Mouse (Mus musculus) CD4-positive, CD25-positive, alpha-beta regulatory T cell, adult 4 months (primary cell): ENCODE data around the gene Olfr874. TPM values are rescaled to one million over a fixed set of nuclear protein-coding genes. Genes with fewer than 3 reads are reported as not detected.
"Not testable (repeated sequence)": the region's sequence is repeated elsewhere in the genome, so short reads cannot be mapped to it uniquely, and the experiment has no call there.

Source experiments
- ATAC-seq: one replicate; pipeline ENCODE4 v1.8.0; 2017
- polyA plus RNA-seq, 2 experiments: library from polyadenylated mRNA; unstranded; fragments of 100-300 nt; shearing (Covaris generic); gene quantifications; one replicate each; pipeline ENCODE4 v1.2.1; 2017

The Olfr874 gene
- not detected for polyA plus RNA-seq

- ATAC-seq: no peak
Observed at GRCm38 (mm10) chr9:37744806-37745205, at the start of gene Olfr874. Gene Olfr874, plus strand, starts transcription at chr9:37745106.

GRCm38 (mm10) chr9:37716150-37716549 lies 28.8 kb upstream of the Olfr874 start, which contains the start of gene Olfr160:
Gene Olfr160, minus strand, starts transcription at chr9:37716250.
- ATAC-seq: no peak

GRCm38 (mm10) chr9:37734310-37734709 lies 10.6 kb upstream of the Olfr874 start:
- ATAC-seq: no peak

GRCm38 (mm10) chr9:37750319-37751075 lies 5.6 kb downstream of the Olfr874 start:
- ATAC-seq: no peak

- ATAC-seq: no peak
Observed at GRCm38 (mm10) chr9:37751467-37751866, 6.6 kb downstream of the Olfr874 start.

- no peak for ATAC-seq
Observed at GRCm38 (mm10) chr9:37752006-37752405, 7.1 kb downstream of the Olfr874 start.

GRCm38 (mm10) chr9:37761728-37762127 lies 16.8 kb downstream of the Olfr874 start:
- ATAC-seq: no peak

GRCm38 (mm10) chr9:37762541-37762940 lies 17.6 kb downstream of the Olfr874 start:
- no peak for ATAC-seq

GRCm38 (mm10) chr9:37770661-37771060 lies 25.8 kb downstream of the Olfr874 start:
- ATAC-seq: no peak

GRCm38 (mm10) chr9:37771759-37772158 lies 26.9 kb downstream of the Olfr874 start, which contains the start of gene Olfr875:
Gene Olfr875, plus strand, starts transcription at chr9:37771857.
- ATAC-seq: no peak

- ATAC-seq: no peak
Observed at GRCm38 (mm10) chr9:37782766-37783260, 37.9 kb downstream of the Olfr874 start.

GRCm38 (mm10) chr9:37783394-37784387 lies 38.8 kb downstream of the Olfr874 start:
- ATAC-seq: not testable (repeated sequence)

- no peak for ATAC-seq
Observed at GRCm38 (mm10) chr9:37786411-37786810, 41.5 kb downstream of the Olfr874 start.

Other genes starting within 250 kb of the Olfr874 start
- not detected for gene Esam, start 217.0 kb upstream of the Olfr874 start, polyA plus RNA-seq
- gene Vsig2, start 205.9 kb upstream of the Olfr874 start, polyA plus RNA-seq: not detected
- under 1 TPM; 0.51 to 0.86 TPM for gene Nrgn, start 192.2 kb upstream of the Olfr874 start, polyA plus RNA-seq
- 10 to 100 TPM; 17.2 to 17.7 TPM for gene Siae, start 189.4 kb upstream of the Olfr874 start, polyA plus RNA-seq
- under 1 TPM in 1 of 2 experiments, not detected in 1; 0.97 TPM for gene Spa17, start 131.4 kb upstream of the Olfr874 start, polyA plus RNA-seq
- 100 to 1,000 TPM; 201 to 217 TPM for gene Tbrg1, start 87.8 kb upstream of the Olfr874 start, polyA plus RNA-seq
- not detected for gene Panx3, start 75.9 kb upstream of the Olfr874 start, polyA plus RNA-seq
- under 1 TPM in 1 of 2 experiments, not detected in 1; 0.13 TPM for gene Olfr160, start 28.9 kb upstream of the Olfr874 start, polyA plus RNA-seq
- gene Olfr875, start 26.8 kb downstream of the Olfr874 start, polyA plus RNA-seq: not detected
- not detected for gene Olfr876, start 57.9 kb downstream of the Olfr874 start, polyA plus RNA-seq
- not detected for gene Olfr877, start 109.2 kb downstream of the Olfr874 start, polyA plus RNA-seq
- not detected for gene Olfr145, start 151.6 kb downstream of the Olfr874 start, polyA plus RNA-seq
- gene Olfr878, start 172.7 kb downstream of the Olfr874 start, polyA plus RNA-seq: under 1 TPM in 1 of 2 experiments, not detected in 1; 0.17 TPM
- gene Olfr881, start 246.7 kb downstream of the Olfr874 start, polyA plus RNA-seq: not detected